Mouse (Mus musculus) lung, embryonic 14.5 days (tissue): ENCODE data around the gene Rragd. TPM values are rescaled to one million over a fixed set of nuclear protein-coding genes. Genes with fewer than 3 reads are reported as not detected.

ENCODE experiments used
- ATAC-seq: fragments of 200-750 bp; cut with Nextera tagmentation; 2 replicates; pipeline ENCODE4 v1.8.0; 2017; ENCODE audit warnings: mild to moderate bottlenecking, moderate TSS enrichment, moderate library complexity; ENCODE audit not compliant: insufficient read depth
- DNase-seq: peaks from one replicate; pipeline ENCODE4 v3.0.0-alpha.2; 2015
- H3K27ac ChIP-seq: fragments of 300-500 bp; sonication (generic); 2 replicates; pipeline ENCODE4 v1.5.1; 2014; ENCODE audit warnings: low read depth, mild to moderate bottlenecking, moderate library complexity
- H3K27me3 ChIP-seq: fragments of 300-500 bp; sonication (generic); 2 replicates; pipeline ENCODE4 v1.6.1; 2014; ENCODE audit warnings: low read length, control low read depth; ENCODE audit not compliant: insufficient read depth
- H3K36me3 ChIP-seq: fragments of 300-500 bp; sonication (generic); 2 replicates; pipeline ENCODE4 v1.6.1; 2014; ENCODE audit warnings: control low read depth; ENCODE audit not compliant: insufficient read depth
- H3K4me1 ChIP-seq: fragments of 300-500 bp; sonication (generic); 2 replicates; pipeline ENCODE4 v1.6.1; 2014; ENCODE audit warnings: antibody characterized with exemption, control low read depth; ENCODE audit not compliant: insufficient read depth
- H3K4me2 ChIP-seq: fragments of 300-500 bp; sonication (generic); 2 replicates; pipeline ENCODE4 v1.6.1; 2014; ENCODE audit warnings: mild to moderate bottlenecking
- H3K4me3 ChIP-seq: fragments of 300-500 bp; sonication (generic); 2 replicates; pipeline ENCODE4 v1.5.1; 2014; ENCODE audit warnings: low read depth, low read length
- H3K9ac ChIP-seq: fragments of 300-500 bp; sonication (generic); 2 replicates; pipeline ENCODE4 v1.6.1; 2014
- H3K9me3 ChIP-seq: fragments of 300-500 bp; sonication (generic); 2 replicates; pipeline ENCODE4 v1.6.1; 2016; ENCODE audit warnings: low read depth, low read length, control low read depth
- CTCF ChIP-seq: IDR thresholded peaks from 2 replicates; pipeline ENCODE4 v1.5.1; 2016; ENCODE audit warnings: antibody characterized with exemption, low read depth
- WGBS: fragments of 180-500 bp; shearing (Covaris S2); extraction: QIAGEN DNeasy Blood & Tissue Kit; methylation state at CpG from one replicate; pipeline ENCODE4 v1.1.7; 2014; 5-methylcytosine and 5-hydroxymethylcytosine counted together
- polyA plus RNA-seq: library from polyadenylated mRNA; unstranded; fragments of >200 nt; fragmentation: Nextera tagmentation; extraction: Ambion mirVana; gene quantifications from 2 replicates; pipeline ENCODE4 v1.2.1, GENCODE M21; 2014

Rragd gene
- polyA plus RNA-seq, 1 experiment from 2014 or later = 2.7 TPM

- no peak for ATAC-seq
- DNase-seq = no peak
- no peak overlapping the region for H3K4me2 ChIP-seq
- H3K4me3 ChIP-seq = no peak overlapping the region
- H3K27me3 ChIP-seq = no peaks in the 10 kb centered on the region
- no peak overlapping the region for H3K27ac ChIP-seq
- H3K9me3 ChIP-seq = no peaks in the 10 kb centered on the region
- no peak overlapping the region for H3K9ac ChIP-seq
- no peaks in the 10 kb centered on the region for H3K36me3 ChIP-seq
- WGBS = 65% methylated on average over 6 of the region's 6 CpGs
- no peaks in the 10 kb centered on the region for H3K4me1 ChIP-seq
- TF ChIP-seq CTCF = no peak
Observed at GRCm38 (mm10) chr4:33064986-33065385, 82.1 kb downstream of the Rragd start.

DNA sequence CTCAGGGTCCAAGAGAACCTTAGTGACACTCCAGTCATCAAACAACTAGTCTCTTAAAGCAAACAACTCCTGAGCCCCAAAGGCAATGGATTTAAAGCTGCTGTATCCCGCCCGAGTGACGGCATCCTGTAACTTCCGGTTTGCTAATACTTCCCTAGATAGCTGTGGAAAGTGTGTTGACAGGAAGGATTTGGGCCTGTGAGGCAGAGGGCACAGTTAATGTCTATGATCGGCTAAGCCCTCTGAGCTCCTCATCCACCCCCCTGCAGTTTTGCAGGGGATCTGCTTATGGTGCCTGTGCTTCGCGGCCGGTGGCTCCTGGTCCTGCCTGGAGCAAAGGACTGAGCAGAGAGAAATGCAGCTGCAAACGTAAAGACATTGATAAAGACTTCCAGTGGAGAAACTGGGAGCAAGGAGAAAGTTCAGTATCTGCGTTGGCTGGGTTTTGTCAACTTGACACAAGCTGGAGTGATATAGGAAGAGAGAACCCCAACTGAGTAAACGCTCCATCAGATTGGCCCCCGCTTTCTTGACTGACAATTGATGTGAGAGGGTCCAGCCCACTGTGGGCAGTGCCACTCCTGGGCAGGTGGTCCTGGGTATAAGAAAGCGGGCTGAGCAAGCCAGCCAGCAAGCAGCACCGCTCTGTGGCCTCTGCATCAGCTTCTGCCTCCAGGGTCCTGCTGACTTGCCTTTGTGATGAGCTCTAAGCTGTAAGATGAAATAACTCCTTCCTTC, 83.6 kb downstream of the Rragd start:
- Histone ChIP-seq H3K4me3 (no peak overlapping the region), H3K9me3 (no peaks in the 10 kb centered on the region), H3K36me3 (no peaks in the 10 kb centered on the region), H3K27me3 (no peaks in the 10 kb centered on the region), H3K4me1 (no peaks in the 10 kb centered on the region), H3K4me2 (peak overlapping the region; percentile 41), H3K27ac (no peak overlapping the region), H3K9ac (no peak overlapping the region)
- ATAC-seq = peak; percentile 62; the same call in 1 of the 2 replicates
- WGBS = 35% methylated on average over 14 of the region's 14 CpGs
- TF ChIP-seq CTCF = no peak
- DNase-seq = peak; percentile 60

GRCm38 (mm10) chr4:33067331-33067730, 84.5 kb downstream of the Rragd start:
- no peak overlapping the region for H3K4me2 ChIP-seq
- no peak for ATAC-seq
- whole genome bisulfite sequencing = 97% methylated on average over 3 of the region's 3 CpGs

GRCm38 (mm10) chr4:33067826-33068225, 85.0 kb downstream of the Rragd start:
- H3K27ac ChIP-seq = no peak overlapping the region
- no peaks in the 10 kb centered on the region for H3K9me3 ChIP-seq
- H3K4me3 ChIP-seq = no peak overlapping the region
- no peaks in the 10 kb centered on the region for H3K27me3 ChIP-seq
- H3K4me1 ChIP-seq = no peaks in the 10 kb centered on the region
- H3K4me2 ChIP-seq = no peak overlapping the region
- no peak for TF ChIP-seq CTCF
- no peaks in the 10 kb centered on the region for H3K36me3 ChIP-seq
- no peak overlapping the region for H3K9ac ChIP-seq
- 86% methylated on average over 6 of the region's 6 CpGs for WGBS
- DNase-seq (no peak), ATAC-seq (no peak)

More at GRCm38 (mm10) chr4:33067331-33067730, 84.5 kb downstream of the Rragd start:
- Histone ChIP-seq H3K9ac (no peak overlapping the region), H3K27ac (no peak overlapping the region), H3K9me3 (no peaks in the 10 kb centered on the region), H3K4me1 (no peaks in the 10 kb centered on the region), H3K4me3 (no peak overlapping the region), H3K27me3 (no peaks in the 10 kb centered on the region), H3K36me3 (no peaks in the 10 kb centered on the region)
- no peak for TF ChIP-seq CTCF
- DNase-seq = no peak

- H3K27ac ChIP-seq = no peak overlapping the region
- no peaks in the 10 kb centered on the region for H3K9me3 ChIP-seq
- H3K4me2 ChIP-seq = no peak overlapping the region
- H3K36me3 ChIP-seq = no peaks in the 10 kb centered on the region
- H3K4me3 ChIP-seq = no peak overlapping the region
- H3K4me1 ChIP-seq = no peaks in the 10 kb centered on the region
- WGBS = 56% methylated on average over 6 of the region's 6 CpGs
- ATAC-seq (no peak), DNase-seq (no peak)
- no peaks in the 10 kb centered on the region for H3K27me3 ChIP-seq
- no peak overlapping the region for H3K9ac ChIP-seq
- TF ChIP-seq CTCF = no peak
Observed at GRCm38 (mm10) chr4:33068894-33069293, 86.1 kb downstream of the Rragd start.

- Histone ChIP-seq H3K36me3 (no peaks in the 10 kb centered on the region), H3K9ac (no peak overlapping the region), H3K4me3 (no peak overlapping the region), H3K27me3 (no peaks in the 10 kb centered on the region), H3K4me2 (no peak overlapping the region), H3K9me3 (no peaks in the 10 kb centered on the region), H3K4me1 (no peaks in the 10 kb centered on the region), H3K27ac (no peak overlapping the region)
- DNase-seq = no peak
- no peak for TF ChIP-seq CTCF
- WGBS = 91% methylated on average over 6 of the region's 6 CpGs
- ATAC-seq = no peak
Observed at GRCm38 (mm10) chr4:33070326-33070725, 87.5 kb downstream of the Rragd start.

DNA sequence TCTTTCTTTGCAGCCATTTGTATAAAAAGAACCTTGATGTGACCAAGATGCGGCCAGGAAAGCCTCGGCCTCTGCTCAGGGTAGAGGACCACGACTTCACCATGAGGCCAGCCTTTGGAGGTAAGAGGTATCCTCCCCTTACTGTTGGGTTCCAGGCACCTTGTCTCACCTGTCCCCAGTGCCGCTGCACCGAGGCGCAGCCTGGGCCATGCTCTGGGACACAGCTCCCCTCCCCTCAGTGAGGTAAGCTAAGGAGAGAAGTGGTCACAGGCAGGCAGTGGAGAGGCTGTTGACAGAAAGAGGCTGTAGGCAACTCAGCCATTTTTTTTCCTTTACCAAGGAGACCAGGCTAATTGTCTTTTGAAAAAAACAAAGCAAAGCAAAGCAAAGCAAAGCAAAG, 88.5 kb downstream of the Rragd start:
- 83% methylated on average over 6 of the region's 6 CpGs for WGBS
- H3K27ac ChIP-seq = no peak overlapping the region
- H3K9ac ChIP-seq = no peak overlapping the region
- TF ChIP-seq CTCF = no peak
- ATAC-seq = no peak
- H3K4me1 ChIP-seq = no peaks in the 10 kb centered on the region
- no peaks in the 10 kb centered on the region for H3K27me3 ChIP-seq
- DNase-seq = no peak
- H3K4me3 ChIP-seq = no peak overlapping the region
- H3K9me3 ChIP-seq = no peaks in the 10 kb centered on the region
- H3K4me2 ChIP-seq = no peak overlapping the region
- H3K36me3 ChIP-seq = no peaks in the 10 kb centered on the region

Other genes starting within 250 kb of the Rragd start
- 92.9 and 102 TPM in 2 replicates for gene Lyrm2, start 182.8 kb upstream of the Rragd start, polyA plus RNA-seq
- 4.0 and 4.7 TPM in 2 replicates for gene Ankrd6, start 32.2 kb upstream of the Rragd start, polyA plus RNA-seq
- 50.7 and 57.4 TPM in 2 replicates for gene Ube2j1, start 48.4 kb downstream of the Rragd start, polyA plus RNA-seq
- gene Gabrr2, start 80.0 kb downstream of the Rragd start, polyA plus RNA-seq = 0.14 and 0.28 TPM in 2 replicates
- not detected in 2 replicates for gene Gabrr1, start 149.5 kb downstream of the Rragd start, polyA plus RNA-seq
- 0.70 and 0.99 TPM in 2 replicates for gene Pm20d2, start 206.7 kb downstream of the Rragd start, polyA plus RNA-seq
- gene Srsf12, start 226.0 kb downstream of the Rragd start, polyA plus RNA-seq = 3.4 and 3.6 TPM in 2 replicates